Mouse (Mus musculus) cerebellum, adult 9-11 months (tissue): ENCODE results near the gene Nfatc2.

Experiments
- DNase-seq: peaks from one replicate; pipeline ENCODE4 v3.0.0; 2022

Gene Nfatc2

DNA sequence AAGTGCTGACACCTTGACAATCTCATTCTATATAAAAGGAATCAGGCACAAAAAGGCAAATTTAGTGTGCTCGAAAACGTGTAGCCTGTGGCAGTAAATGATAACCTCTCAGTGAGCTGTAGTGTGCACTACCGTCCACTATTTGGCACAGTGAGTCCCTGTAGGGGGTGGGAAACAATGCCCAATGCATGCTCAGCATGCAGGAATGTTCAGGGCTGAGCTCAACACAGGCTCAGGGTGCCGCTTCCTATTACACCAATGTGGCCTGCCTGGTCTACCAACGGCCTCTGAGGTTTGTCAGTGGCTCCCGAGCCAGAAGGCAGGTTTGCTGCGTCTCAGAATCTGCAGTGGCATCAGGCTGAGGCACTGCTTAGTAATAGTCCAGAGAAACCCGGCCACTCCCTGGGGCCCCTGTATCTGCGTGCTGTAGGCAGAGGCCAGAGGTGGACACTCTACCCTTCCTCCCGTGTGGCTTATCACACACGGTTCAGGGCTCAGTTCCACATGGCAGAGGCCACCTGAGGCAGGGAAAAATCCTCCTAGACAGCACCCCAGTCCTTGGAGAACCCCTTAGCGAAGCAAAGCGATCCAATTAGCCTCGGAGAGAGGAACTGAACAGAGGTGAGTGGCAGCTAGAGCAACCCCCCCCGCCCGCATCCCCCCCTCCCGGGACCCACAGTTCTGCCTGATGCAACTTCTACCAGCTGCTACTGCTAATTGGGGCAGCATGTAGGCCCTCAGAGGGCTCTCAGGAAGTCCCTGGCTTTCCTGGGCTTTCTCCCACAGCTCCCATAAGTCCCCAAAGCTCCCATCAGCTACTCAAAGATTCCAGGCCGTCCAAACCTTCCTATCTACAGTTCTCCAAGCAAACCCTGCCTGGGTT, 74.7 kb downstream of the Nfatc2 start:
- DNase-seq: no peak

DNA sequence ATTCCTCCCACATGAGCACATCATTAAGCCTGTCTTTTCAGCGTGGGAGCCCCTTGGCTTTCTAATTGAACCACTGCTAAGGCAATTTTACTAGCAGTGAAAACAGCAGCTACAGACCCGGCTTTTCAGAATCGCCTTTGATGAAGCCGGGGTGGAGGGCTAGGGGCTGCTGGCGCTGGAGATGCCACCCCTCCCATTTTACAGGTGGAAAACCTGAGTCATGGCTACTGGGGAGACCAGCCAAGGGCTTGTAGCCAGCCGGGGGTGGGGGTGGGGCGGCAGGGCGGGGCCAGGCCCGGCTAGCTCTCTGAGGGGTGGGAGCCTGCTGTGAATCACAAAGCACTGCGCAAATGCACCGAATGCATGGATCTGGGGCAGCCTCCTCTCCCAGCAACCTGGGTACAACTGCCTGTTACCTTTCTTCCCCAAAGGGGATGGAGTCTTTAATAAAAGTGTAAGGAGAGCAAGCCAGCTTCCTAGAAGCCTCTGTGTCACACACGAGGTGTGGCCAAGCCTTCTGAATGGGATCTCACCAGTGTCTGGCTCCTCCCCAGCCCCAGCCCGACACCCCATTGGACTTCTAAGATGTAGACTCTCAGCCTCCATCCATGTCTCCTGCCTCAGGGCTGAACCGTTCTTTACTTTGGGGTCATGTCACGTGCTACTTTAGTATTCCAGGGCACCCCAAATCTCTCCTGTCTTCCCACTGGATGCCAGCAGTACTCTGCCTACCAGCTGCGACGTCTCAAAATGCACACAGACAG, 75.9 kb downstream of the Nfatc2 start:
- DNase-seq: no peak

DNA sequence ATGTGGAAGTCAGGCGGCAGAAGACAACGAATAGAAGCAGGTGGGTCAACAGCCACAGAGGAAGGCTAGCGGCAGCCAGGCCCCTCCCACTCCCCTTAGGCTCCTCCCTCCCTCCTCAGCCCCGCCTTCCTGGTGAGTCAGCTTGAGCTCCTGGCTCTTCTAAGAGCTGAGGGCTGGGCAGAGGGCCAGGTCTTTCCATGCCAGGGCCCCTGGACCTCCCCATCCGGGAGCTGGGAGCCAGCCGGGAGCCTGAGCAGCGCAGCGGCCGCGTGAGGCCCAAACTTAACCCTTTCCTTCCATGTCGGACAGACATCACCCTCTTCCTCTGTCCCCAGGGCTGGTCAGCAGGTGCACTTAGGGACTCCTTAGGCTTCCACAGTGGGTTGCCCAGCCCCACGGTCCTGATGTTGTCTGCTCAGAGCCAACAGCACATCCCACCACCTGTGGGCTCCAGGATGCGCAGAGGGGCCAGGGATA, 76.5 kb downstream of the Nfatc2 start:
- DNase-seq: peak; percentile 74

DNA sequence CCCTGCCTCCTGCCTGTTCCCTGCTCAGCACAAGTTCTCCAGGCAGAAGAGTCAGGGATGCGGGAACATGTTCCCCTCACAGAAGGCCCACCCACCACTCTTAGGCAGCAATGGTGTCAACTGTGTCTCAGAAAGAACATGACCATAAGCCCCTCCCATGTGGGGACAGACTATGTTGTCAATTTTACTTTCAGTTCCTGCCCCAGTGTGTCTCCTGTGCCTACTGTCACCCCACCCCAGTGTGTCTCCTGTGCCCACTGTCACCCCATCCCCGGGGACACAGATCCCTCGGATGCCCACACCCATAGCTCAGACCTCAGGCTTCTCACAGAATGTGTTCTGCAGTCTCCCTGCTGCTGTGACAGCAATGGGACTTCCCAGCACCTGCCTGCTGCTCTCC, 79.2 kb downstream of the Nfatc2 start:
- no peak for DNase-seq

DNA sequence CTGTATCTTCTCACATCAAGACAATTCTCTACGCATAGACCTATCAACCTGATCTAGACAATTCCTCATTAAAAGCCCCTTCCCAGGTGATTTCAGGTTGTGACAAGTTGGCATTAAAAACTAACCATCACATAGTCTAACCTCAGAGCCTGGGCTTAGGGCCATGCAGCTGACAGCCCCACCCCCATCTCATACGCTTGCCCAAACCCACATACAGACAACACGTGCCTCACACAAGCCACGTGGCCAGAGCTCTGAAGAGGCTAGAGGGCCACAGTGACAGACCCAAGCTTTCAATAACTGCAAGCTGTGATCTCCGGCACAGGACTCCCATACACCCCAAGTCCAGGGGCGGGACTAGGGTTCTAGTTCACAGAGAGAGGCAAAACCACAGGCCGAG, 80.7 kb downstream of the Nfatc2 start:
- no peak for DNase-seq

DNA sequence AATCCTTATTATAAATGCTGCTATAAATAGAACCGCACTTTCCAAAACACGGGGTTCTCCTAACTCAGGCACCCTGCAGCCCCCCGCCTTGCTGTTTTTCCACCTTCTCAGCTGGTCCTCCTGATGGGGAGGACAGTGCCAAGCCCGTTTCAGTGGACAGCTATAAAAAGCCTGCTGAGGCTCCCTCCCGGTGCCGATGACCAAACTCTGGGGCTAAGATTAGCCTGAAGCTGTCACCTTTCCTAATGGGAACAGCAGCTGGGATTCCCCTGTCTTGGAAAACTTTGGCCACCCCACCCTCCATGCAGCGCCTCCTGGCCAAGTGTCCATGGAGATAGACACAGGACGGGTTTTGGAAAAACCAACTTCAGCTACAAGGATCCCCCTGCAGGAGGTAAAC, 81.9 kb downstream of the Nfatc2 start:
- DNase-seq: no peak

DNA sequence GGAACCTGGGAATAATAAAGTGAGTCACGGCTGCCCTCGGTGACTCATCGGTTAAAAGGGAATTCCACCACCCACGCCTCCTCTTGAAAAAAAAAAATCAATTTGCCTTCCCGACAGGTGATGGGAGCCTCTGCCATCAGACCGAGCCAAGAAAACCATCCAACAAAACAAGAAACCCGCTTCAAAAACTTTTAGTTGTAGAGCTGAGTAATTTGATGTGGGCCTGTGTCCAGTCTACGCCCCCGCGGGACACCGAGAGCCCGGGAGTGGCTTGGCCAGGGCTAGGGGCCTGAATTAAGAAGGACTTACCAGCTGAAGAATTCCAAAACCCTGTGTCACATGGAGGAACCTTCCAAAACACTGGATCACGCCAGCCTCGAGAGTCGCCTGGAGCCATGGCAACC, 83.2 kb downstream of the Nfatc2 start:
- no peak for DNase-seq

DNA sequence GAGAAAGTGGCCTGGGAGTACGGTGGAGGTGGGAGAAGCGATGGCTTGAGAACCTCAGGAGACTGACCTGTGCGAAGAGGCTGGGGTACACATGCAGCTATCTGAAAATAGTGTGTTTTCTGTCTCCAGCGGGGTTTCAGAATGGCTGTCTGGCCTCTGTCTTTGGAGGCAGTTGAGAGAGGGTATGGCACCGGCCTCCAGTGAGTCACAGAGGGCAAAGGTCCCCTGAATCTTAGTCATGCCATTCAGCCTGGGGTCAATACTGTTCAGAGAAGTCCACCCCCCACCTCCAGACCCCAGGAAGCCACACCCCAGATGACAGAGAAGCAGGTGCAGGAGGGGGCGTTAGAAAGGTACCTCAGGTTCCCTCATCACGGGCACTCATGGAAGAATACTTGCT, 83.7 kb downstream of the Nfatc2 start:
- DNase-seq: no peak

DNA sequence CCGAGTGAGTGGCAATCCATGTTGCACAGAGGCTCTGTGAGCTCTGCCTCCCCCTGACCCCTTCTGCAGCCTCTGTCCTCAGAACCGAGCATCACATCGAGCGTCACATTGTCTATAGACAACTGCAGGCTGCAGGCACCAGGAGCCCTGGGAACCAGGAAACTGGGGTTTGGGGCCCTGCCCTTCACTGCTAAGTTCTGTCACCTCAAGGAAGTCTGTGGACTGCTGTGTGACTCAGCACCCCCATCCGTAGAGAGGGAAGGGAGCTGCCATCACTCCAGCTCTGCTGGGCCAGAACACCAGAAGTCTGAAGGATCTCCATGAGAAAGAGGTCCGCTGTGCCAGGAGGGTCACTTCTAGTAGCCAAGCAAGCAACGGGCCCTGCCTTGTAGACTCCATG, 84.7 kb downstream of the Nfatc2 start:
- DNase-seq: no peak

DNA sequence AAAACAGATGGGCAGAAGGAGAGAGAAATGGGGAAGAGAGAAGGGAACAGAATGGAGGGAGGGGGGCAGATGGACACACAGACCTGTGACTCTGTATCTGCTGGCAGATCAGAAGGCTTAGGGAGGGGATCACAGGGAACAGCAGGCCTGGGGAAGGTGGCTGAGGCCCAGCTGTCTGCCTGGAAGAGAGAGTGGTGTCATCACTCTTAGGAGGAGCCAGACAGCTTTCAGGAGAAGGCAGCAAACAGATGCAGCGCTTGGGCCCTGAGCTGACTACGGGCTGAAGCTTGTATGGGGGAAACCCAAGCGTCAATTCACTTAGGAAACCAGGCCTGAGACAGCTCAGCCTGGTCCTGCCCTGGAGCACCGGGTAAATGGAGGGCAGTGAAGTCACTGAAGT, 86.0 kb downstream of the Nfatc2 start:
- no peak for DNase-seq

DNA sequence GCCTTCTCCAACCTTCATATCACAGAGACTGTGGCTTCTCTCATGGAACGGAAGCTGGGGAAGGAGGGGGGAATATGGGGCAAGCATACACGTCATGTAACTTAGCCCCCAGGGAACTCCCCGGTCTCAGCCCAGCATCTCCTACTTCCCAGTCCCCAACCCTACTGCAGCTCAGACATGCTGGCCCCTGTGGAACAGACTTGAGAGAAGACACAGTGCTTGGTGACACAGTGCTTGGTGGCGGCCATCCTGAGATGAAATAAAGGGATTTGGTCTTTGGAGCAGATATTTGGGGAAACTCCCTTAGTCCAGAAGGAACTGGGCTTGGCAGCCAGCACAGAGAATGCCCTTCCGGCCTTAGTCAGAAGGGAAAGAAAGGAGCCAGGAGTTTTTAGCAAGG, 87.3 kb downstream of the Nfatc2 start:
- DNase-seq: no peak

DNA sequence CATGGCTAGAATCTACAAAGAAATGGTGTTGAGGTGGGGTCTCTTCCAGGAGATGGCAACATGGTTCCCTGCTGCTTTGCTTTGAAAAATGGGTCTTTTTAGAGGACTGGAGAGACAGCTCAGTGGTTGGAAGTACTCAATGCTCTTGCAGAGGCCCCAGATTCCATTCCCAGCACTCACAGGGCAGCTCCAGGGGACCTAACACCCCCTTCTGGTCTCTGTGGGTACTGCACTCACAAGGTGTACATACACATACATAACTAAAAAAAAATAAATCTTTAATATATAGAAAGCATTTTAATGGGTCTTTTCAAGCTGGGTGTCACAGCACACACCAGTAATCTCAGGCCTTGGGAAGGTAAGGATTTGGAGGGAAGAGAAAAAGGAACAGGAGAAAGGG, 89.9 kb downstream of the Nfatc2 start:
- no peak for DNase-seq

DNA sequence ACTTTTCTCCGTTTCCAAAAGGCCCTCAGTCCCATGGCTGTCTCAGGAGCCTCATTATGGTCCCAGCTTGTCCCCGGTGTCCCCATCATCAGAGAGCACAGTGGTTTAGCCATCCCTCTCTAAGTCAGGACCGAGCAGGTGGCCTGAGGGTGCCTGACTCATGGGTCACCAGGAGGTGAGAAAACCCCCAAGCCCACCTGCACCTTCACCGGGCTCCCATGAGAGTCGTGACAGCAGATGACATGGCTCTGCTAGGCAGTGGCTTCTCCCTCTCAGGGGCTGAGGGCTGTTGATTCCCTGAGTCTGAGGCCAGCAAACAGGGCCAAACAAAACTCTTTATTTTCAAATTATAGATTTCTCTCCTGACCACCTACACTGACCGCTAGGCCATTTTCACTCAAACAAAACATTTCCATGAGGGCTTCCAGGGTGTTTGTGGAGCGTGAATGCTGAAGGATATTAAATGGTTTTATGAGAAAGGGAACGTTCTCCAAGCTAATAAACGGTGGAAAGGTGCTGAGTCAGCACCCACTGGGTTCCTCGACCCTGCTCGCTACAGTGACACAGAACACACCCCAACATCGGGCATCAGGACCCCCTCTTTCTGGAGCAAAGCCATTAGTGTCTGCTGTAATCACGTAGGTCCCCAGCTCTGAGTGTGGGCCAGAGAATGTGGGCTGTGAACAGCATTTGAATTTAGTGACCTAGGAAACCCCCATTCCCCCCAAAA, 92.8 kb downstream of the Nfatc2 start:
- no peak for DNase-seq

DNA sequence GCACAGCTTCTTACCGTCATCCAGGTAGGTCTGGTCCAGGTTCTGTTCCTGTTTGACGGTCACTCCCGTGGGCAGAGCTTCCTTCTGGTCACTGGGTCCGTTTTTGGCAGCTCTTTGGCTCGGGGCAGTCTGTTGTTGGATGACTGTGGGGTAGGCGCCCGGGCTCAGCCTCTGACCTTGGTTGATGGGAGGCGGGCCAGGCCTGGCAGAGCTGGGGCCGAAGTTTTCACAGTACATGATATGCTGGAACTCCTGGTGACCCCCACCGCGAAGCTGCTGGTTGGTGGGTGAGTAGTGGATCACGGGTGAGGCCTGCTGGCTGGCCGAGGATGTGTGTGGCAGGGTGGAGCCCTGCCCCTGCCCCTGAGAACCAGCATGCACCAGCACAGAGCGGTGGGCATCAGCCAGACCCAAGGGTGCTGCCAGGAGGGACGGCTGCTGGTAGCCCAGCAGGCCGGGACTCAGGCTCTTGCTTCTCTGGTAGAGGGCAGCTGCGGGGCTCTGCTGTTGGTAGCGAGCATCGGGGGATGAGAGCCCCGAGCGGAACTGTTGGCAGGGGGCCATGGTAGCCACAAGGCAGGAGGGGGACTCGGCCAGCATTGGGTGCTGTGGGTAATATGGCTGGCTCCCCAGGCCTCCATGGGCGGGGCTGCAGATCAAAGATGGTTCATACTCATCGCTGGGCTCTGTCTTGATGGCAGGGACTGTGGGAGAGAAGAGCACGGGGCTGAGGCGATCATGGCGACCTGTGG, 96.8 kb downstream of the Nfatc2 start:
- no peak for DNase-seq

DNA sequence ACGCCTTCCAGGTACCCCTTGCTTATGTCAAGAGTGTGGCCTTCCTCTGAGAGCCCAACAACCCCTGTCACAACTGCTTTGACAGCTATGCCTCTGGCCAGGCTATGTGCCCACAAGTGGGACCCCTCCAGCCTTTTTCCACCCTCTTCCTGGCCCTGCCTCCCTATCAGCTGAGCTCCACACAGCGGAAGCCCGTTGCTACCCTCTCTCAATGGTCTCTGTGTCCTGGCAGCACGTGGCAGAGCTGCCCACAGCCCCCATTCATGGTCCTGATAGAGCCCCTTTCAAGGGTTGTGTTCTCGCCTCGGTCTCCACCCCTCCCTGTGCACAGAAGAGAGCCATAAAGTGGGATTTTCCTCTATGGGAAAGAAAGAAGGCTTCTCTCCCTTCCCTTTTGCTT, 97.7 kb downstream of the Nfatc2 start:
- no peak for DNase-seq

DNA sequence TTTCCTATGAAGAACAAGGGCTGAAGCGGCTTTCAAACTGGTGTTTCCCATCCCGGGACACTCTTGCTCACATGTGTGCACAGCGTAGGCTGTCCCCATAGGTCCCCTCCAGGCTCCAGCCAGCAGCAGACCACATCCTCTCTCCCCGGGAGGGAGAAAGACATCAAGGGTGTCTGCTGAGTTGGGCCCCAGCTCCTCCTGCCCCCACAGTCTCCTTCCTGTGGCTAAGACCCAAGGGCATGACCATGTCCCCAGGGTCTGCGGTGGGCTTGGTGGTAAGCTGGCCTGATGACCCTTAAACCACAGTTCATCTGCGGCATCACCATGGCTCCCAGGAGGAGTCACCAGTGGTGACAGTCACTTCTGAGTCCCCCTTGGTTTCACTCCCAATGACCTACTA, 100.7 kb downstream of the Nfatc2 start:
- no peak for DNase-seq

DNA sequence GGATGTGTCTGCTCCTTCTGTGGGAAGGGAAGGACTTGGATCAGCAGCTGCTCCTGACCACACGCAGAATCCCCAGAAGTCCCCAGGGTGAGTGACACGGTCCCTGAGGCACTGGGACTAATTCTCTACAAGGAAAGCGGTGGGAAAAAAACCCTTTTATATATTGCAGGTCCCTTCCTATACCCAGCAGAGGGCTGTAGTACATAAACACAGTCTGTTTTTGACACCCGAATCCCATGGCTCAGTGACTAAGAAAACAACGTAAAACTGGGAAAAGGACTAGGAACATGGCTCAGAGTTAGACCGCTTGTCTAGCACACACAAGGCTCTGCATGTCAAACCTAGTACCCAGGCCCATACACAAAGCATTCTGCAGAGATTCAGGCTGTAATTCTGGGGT, 101.2 kb downstream of the Nfatc2 start:
- DNase-seq: no peak

DNA sequence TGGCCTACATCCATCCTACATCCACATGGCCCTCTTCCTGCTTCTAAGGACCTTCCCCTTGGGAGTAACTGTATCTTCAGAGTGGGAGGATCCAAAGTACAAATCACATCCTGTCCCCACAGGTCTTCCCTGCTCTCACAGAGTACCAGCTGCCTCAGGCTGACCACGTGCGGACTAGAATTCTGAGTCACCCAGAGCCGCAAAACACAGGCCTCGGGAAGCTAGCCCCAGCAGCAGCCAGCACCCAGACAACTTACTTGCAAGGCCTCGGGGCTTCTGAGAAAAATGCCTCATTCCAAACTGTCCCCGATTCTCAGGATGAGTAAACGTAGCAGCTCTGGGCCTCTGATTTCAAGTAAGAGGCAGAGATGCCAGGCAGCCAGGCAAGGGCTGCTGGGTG, 109.7 kb downstream of the Nfatc2 start:
- no peak for DNase-seq

DNA sequence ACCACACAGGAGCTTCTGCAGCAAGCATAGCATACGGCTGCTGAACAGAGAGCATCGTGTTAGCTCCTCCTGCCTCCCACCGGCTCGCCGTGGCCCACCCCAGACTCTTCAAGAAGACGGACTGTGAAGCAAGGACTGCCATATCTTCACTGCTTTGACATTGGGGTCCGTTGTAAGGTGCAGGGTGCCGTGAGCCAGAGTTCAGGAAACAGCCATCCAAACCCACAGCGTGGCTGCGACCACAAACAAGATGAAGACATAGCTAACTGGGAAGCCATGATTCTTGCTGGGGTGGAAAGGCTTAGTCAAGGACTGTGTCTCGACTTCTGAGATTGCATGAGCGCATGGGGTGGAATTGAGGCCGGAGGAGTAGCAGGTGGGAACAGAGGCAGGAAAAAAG, 111.5 kb downstream of the Nfatc2 start:
- DNase-seq: no peak

DNA sequence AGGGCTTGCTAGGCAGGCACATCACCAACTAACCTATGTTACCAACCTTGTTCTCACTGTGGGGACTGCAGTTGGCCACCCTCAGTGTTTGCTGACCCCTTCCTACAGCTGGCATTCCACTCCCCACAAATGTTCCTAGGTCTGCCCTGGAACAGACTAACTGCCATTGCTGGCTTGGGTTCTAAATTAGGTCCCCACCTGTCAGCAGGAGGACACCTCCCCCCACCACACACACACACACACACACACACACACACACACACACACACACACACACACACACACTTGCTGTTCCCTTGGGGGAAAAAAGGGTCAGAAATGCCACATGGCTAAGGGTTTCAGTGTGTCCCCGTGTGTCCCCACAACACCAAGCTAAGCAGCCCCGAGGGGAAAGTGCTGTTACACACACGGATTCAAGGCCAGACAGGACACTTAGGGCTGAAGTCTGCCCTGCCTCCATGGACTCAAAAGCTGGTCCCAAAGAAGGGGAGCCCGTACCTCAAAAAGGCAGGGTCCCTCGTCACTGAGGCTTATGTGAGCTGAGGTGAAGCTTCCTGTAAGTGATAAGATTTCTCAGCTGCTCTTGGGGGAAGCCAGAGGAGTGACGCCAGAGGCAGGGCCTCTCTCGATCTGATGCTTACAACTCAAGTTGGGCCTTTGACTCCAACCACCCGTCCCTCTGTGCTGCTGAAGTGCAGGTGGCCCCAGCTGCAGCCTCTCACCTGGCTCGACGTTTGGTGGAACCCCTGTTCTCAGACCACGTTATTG, 113.1 kb downstream of the Nfatc2 start:
- DNase-seq: no peak

DNA sequence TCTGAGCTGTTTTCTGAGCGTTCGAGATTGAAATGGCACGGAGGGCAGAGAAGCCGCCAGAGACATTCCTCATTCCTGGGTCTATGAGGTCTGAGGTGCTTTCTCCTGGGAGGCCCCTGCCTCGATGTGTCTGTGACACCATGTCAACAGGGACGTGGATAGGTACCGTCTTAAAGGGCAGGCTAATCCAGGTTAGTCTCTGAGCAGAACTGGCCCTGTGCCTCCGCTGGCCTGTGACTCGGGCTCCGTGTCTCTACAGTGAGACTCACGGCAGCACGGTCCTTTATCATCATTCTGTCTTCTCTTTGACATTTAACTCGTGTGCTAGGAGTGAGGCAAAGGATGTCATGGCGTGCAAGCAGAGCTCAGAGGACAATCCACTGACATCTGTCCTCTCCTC, 120.3 kb downstream of the Nfatc2 start:
- DNase-seq: peak; percentile 20

DNA sequence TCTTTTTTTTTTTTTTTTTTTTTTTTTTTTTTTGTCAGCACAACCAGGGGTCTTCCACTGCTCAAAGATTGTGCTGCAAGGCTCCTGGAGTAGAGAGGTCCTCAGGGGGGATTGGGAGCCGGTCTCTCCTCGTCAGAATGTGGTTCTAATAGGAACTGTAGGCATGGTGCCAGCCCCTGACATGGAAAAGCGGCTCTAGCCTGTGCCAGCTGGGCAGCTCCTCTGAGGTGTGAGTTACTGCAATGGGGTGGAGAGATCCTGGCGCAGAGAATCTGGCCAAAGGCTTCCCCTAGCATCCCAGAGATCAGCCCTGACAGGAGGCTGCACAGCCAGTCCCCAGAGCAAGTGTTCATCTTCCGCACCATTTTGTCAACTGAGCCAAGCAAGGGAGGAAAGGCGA, 120.8 kb downstream of the Nfatc2 start:
- peak; percentile 79 for DNase-seq
